Comparison of ENCODE assay signal across 1 mouse cellular context in the genomic region with DNA sequence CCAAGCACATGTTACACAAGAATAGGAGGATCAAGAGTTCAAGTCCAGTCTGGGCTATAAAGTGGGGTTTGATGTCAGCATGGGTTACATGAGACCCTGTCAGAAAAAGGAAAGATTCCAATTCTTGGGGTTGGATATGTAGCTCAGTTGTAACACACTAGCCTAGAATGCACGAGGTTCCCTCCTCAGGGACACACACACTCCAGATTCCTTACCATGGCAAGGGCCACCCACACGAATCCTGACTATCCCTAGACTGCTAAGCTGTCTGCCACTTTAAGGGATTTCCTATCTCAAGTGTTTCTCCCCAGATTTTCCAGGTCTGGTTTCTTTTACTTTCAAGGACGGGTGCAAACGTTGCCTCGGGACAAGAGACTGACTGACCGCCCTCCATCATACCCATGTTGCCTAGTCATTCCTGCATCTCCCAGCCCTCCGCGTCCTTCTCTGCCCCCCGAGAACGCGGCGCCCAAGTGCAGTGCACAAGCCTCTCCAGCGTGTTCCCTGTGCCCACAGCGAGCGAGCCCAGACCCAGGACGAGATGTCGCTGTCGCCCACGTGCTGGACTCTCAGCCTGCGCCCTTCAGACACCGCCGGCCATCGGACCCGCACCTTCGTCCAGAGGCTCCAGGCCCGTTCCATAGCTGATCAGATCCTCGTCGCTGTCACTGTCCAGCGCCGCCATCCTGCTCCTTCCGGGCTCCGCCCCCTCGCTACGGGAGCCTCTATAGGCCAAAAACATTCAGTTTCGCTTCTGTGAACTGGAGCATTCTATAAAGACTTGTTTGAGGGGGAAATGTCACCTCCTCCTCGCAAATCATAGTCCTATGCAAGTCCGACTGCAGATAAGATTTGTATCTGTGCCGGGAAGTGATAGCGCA.
TF ChIP-seq lines count a peak whose summit lies in the region.

A gene (minus strand): TSS at position 712 of the 881 bp plus-strand sequence.

TF ChIP-seq in CH12.LX, 34 proteins besides CTCF, POLR2A, EP300 and RAD21 (continued from another document):
- TF ChIP-seq ZC3H11A (IDR thresholded peaks at IDR 0.05; ENCODE audit: low read depth, low read length) = no peak
- TF ChIP-seq ZMIZ1 (IDR thresholded peaks at IDR 0.05; ENCODE audit: low read depth, low read length) = no peak
- TF ChIP-seq ZNF384 (IDR thresholded peaks at IDR 0.05; ENCODE audit: low read depth, low read length) = no peak
- TF ChIP-seq CHD1 (IDR thresholded peaks at IDR 0.05; ENCODE audit: low read depth, low read length) = no peak
- TF ChIP-seq CHD2 (IDR thresholded peaks at IDR 0.05; ENCODE audit: low read length) = no peak
- no peak for TF ChIP-seq SMC3 (IDR thresholded peaks at IDR 0.05; ENCODE audit: low read depth, low read length)
- TF ChIP-seq IRF4 (IDR thresholded peaks at IDR 0.05; ENCODE audit: low read depth, low read length) = peak; percentile 58
- peak; percentile 97 for TF ChIP-seq ELF1 (IDR thresholded peaks at IDR 0.05; ENCODE audit: low read depth, low read length)
- no peak for TF ChIP-seq PAX5 (IDR thresholded peaks at IDR 0.05; ENCODE audit: low read length)
- TF ChIP-seq MAX (IDR thresholded peaks at IDR 0.05; ENCODE audit: low read length) = no peak
- TF ChIP-seq POLR2AphosphoS2 (IDR thresholded peaks at IDR 0.05; ENCODE audit: low read depth, low read length) = no peak
- no peak for TF ChIP-seq MAFK (IDR thresholded peaks at IDR 0.05; ENCODE audit: insufficient replicate concordance, low read length)
- no peak for TF ChIP-seq USF1 (IDR thresholded peaks at IDR 0.05; ENCODE audit: low read depth, low read length)
- no peak for TF ChIP-seq JUN (IDR thresholded peaks at IDR 0.05; ENCODE audit: insufficient read depth, low read depth, low read length)
- TF ChIP-seq USF2 (conservative IDR thresholded peaks at IDR 0.05; ENCODE audit: low read depth, low read length) = no peak
- no peak for TF ChIP-seq GABPA (IDR thresholded peaks at IDR 0.05; ENCODE audit: insufficient replicate concordance, low read depth, low read length)
- no peak for TF ChIP-seq ZKSCAN1 (IDR thresholded peaks at IDR 0.05; ENCODE audit: borderline replicate concordance, low read depth, low read length)
- no peak for TF ChIP-seq E2F4 (IDR thresholded peaks at IDR 0.05; ENCODE audit: insufficient replicate concordance, low read depth, low read length)
- TF ChIP-seq NRF1 (IDR thresholded peaks at IDR 0.05; ENCODE audit: low read depth, low read length) = no peak
- TF ChIP-seq MAZ (IDR thresholded peaks at IDR 0.05; ENCODE audit: low read depth, low read length) = no peak
- no peak for TF ChIP-seq RCOR1 (conservative IDR thresholded peaks at IDR 0.05; ENCODE audit: low read depth, low read length)
- TF ChIP-seq KAT2A (IDR thresholded peaks at IDR 0.05; ENCODE audit: insufficient replicate concordance, low read length) = peak; percentile 59; the same call in 1 of the 2 replicates
- TF ChIP-seq MYC (IDR thresholded peaks at IDR 0.05; ENCODE audit: low read depth, low read length) = no peak
- TF ChIP-seq NELFE (IDR thresholded peaks at IDR 0.05; ENCODE audit: low read depth, low read length) = no peak
- TF ChIP-seq JUND (conservative IDR thresholded peaks at IDR 0.05; ENCODE audit: low read depth, low read length) = no peak
- TF ChIP-seq BHLHE40 (IDR thresholded peaks at IDR 0.05; ENCODE audit: low read depth, low read length) = no peak
- TF ChIP-seq UBTF (IDR thresholded peaks at IDR 0.05; ENCODE audit: low read depth, low read length) = no peak
- TF ChIP-seq ETS1 (conservative IDR thresholded peaks at IDR 0.05; ENCODE audit: low read depth, low read length) = no peak
- peak; percentile 86 for TF ChIP-seq HCFC1 (IDR thresholded peaks at IDR 0.05; ENCODE audit: low read depth, low read length)
